Mouse (Mus musculus) left cerebral cortex, adult 2 months (tissue): ENCODE results near the gene Pex11g. TPM values are rescaled to one million over a fixed set of nuclear protein-coding genes. Genes with fewer than 3 reads are reported as not detected.

Experiments used
- DNase-seq, 2 experiments: peaks; one replicate each; pipeline ENCODE4 v3.0.0; 2021 to 2022; ENCODE audit warnings: low spot score in 2 of 2, mixed read lengths in 1 of 2; ENCODE audit errors: extremely low spot score in 1 of 2
- H3K27ac ChIP-seq: fragments of 200-600 bp; 2 replicates; pipeline ENCODE4 v1.8.1; 2022
- H3K4me3 ChIP-seq: fragments of 200-600 bp; 2 replicates; pipeline ENCODE4 v1.8.1; 2022
- CTCF ChIP-seq: fragments of 200-600 bp; IDR thresholded peaks from 2 replicates; pipeline ENCODE4 v1.8.1; 2022; ENCODE audit warnings: antibody characterized with exemption, mild to moderate bottlenecking, moderate library complexity
- intact Hi-C: fragments of 180-260 bp; cut with DNase I; formaldehyde crosslinking; loops from one replicate; pipeline ENCODE4 v1.15.1; 2025
- total RNA-seq, 2 experiments: library from RNA; stranded (reverse); gene quantifications; 2 replicates each; pipeline ENCODE4 v1.2.3; 2021

The Pex11g gene
- total RNA-seq, 2 experiments from 2014 or later = 0.84 to 0.88 TPM

DNA sequence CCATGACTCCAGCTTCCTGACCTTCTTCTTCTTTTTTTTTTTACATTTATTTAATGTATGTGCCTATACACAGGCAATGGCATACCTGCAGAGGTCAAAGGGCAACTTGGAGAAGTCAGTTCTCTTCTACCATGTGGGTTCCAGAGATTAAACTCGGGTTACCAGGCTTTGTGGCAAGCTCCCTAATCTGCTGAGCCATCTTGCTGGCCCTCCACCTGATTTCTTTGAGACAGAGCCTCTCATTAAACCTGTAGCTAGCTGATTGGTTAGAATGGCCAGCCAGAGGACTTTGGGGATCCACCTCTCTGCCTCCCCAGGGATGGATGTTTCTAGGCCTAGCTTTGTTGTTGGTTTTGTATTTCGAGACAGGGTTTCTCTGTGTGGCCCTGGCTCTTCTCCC is 56.4 kb downstream of the Pex11g start:
- no peak overlapping the region for H3K4me3 ChIP-seq
- TF ChIP-seq CTCF = no peak
- DNase-seq = no peak
- no peak overlapping the region for H3K27ac ChIP-seq
- intact Hi-C loops = no loop called here

DNA sequence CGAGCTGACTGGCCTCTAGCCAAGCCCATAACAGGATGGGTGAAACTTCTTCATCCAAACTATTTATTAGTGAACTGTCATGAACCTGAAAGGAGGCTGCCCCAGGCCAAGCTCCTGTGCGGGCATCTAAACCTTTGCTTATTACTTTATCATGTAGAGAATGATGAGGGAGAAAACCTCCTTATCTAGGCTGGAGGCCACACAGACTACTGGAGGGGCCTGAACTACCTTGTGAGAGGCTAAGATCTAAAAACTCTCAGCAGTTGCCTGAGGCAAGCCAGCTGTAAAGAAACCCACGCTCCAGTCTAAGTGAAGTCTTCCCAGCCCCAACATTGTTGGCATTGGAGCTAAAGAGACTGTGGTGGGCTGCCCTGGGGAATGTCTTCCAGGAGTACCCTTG is 60.1 kb downstream of the Pex11g start:
- no peak for DNase-seq
- Histone ChIP-seq H3K4me3 (no peak overlapping the region), H3K27ac (no peak overlapping the region)
- no peak for TF ChIP-seq CTCF
- intact Hi-C loops = no loop called here

Other genes with a start within 250 kb of the Pex11g start
- 10 to 100 TPM; 50.8 to 52.0 TPM for gene Insr, start 188.1 kb downstream of the Pex11g start, total RNA-seq
- under 1 TPM in 1 of 2 experiments, not detected in 1; 0.23 TPM for gene A430078G23Rik, start 114.3 kb downstream of the Pex11g start, total RNA-seq
- 10 to 100 TPM; 47.8 to 49.3 TPM for gene Arhgef18, start 74.7 kb downstream of the Pex11g start, total RNA-seq
- under 1 TPM in 1 of 2 experiments, not detected in 1; 0.23 TPM for gene Tex45, start 3.2 kb upstream of the Pex11g start, total RNA-seq
- 10 to 100 TPM; 32.4 to 34.8 TPM for gene Zfp358, start 25.5 kb upstream of the Pex11g start, total RNA-seq
- gene Mcoln1, start 32.8 kb upstream of the Pex11g start, total RNA-seq = 10 to 100 TPM; 90.6 to 96.1 TPM
- 10 to 100 TPM; 76.5 to 86.0 TPM for gene Pnpla6, start 47.7 kb upstream of the Pex11g start, total RNA-seq
- not detected for gene C330021F23Rik, start 100.3 kb upstream of the Pex11g start, total RNA-seq
- 10 to 100 TPM; 33.6 to 35.4 TPM for gene Camsap3, start 119.6 kb upstream of the Pex11g start, total RNA-seq
- gene Xab2, start 153.6 kb upstream of the Pex11g start, total RNA-seq = 10 to 100 TPM; 37.3 to 38.4 TPM
- 10 to 100 TPM; 72.8 to 84.1 TPM for gene Pet100, start 153.9 kb upstream of the Pex11g start, total RNA-seq
- not detected for gene Pcp2, start 157.9 kb upstream of the Pex11g start, total RNA-seq
- gene Stxbp2, start 163.3 kb upstream of the Pex11g start, total RNA-seq = 10 to 100 TPM; 50.7 to 65.6 TPM
- gene Retn, start 188.1 kb upstream of the Pex11g start, total RNA-seq = 1 to 10 TPM in 1 of 2 experiments, under 1 TPM in 1; 0.79 to 1.2 TPM
- under 1 TPM; 0.23 to 0.37 TPM for gene Mcemp1, start 198.1 kb upstream of the Pex11g start, total RNA-seq
- gene Fcor, start 204.7 kb upstream of the Pex11g start, total RNA-seq = 10 to 100 TPM; 10.8 to 14.2 TPM
- gene Trappc5, start 208.6 kb upstream of the Pex11g start, total RNA-seq = 10 to 100 TPM; 26.4 to 27.2 TPM
- not detected for gene Fcer2a, start 226.5 kb upstream of the Pex11g start, total RNA-seq